Mouse (Mus musculus): ENCODE data around the gene Atg13.

- TF ChIP-seq FLI1 (IDR thresholded peaks at IDR 0.05; ENCODE audit: low read length) (no peak), GATA1 (IDR thresholded peaks at IDR 0.05; ENCODE audit: borderline replicate concordance, low read length) (no peak)
Measured at GRCm38 (mm10) chr2:91628171-91628570, 82.2 kb downstream of the Atg13 start.
